Mouse (Mus musculus): ENCODE data around the gene Car10. TPM values are rescaled to one million over a fixed set of nuclear protein-coding genes. Genes with fewer than 3 reads are reported as not detected.

Car10 gene
- polyA plus RNA-seq, 1 experiment from 2014 or later: 0.27 TPM

- Histone ChIP-seq H3K27me3 (replicated peaks; ENCODE audit: control insufficient read depth, insufficient read depth, low read length) (no peaks in the 10 kb centered on the region), H3K27ac (ENCODE audit: low read depth) (no peak overlapping the region), H3K4me1 (replicated peaks; ENCODE audit: control insufficient read depth, insufficient read depth, low read length) (no peaks in the 10 kb centered on the region), H3K9ac (ENCODE audit: low read length) (no peak overlapping the region), H3K9me3 (ENCODE audit: control insufficient read depth, low read length) (no peaks in the 10 kb centered on the region), H3K36me3 (ENCODE audit: control insufficient read depth, insufficient read depth, low read length) (no peaks in the 10 kb centered on the region), H3K4me3 (ENCODE audit: low read depth, low read length) (no peak overlapping the region), H3K4me2 (ENCODE audit: low read length) (no peak overlapping the region)
- no peak for DNase-seq (ENCODE audit: low spot score)
- 77% methylated on average over 5 of the region's 5 CpGs for WGBS
- ATAC-seq (replicated peaks; ENCODE audit: low FRiP score, low TSS enrichment, low read depth): no peak
Measured at GRCm38 (mm10) chr11:93501671-93502070, 403.8 kb downstream of the Car10 start.

- Histone ChIP-seq H3K9me3 (ENCODE audit: control insufficient read depth, low read length) (no peaks in the 10 kb centered on the region), H3K27ac (ENCODE audit: low read depth) (no peak overlapping the region), H3K27me3 (replicated peaks; ENCODE audit: control insufficient read depth, insufficient read depth, low read length) (no peaks in the 10 kb centered on the region), H3K4me2 (ENCODE audit: low read length) (no peak overlapping the region), H3K4me3 (ENCODE audit: low read depth, low read length) (no peak overlapping the region), H3K36me3 (ENCODE audit: control insufficient read depth, insufficient read depth, low read length) (no peaks in the 10 kb centered on the region), H3K4me1 (replicated peaks; ENCODE audit: control insufficient read depth, insufficient read depth, low read length) (no peaks in the 10 kb centered on the region), H3K9ac (ENCODE audit: low read length) (no peak overlapping the region)
- ATAC-seq (replicated peaks; ENCODE audit: low FRiP score, low TSS enrichment, low read depth): no peak
- 65% methylated on average over 3 of the region's 3 CpGs for WGBS
- DNase-seq (ENCODE audit: low spot score): no peak
Measured at GRCm38 (mm10) chr11:93502864-93503263, 405.0 kb downstream of the Car10 start.

- Histone ChIP-seq H3K4me3 (ENCODE audit: low read depth, low read length) (no peak overlapping the region), H3K9ac (ENCODE audit: low read length) (no peak overlapping the region), H3K27ac (ENCODE audit: low read depth) (no peak overlapping the region), H3K4me2 (ENCODE audit: low read length) (no peak overlapping the region), H3K27me3 (replicated peaks; ENCODE audit: control insufficient read depth, insufficient read depth, low read length) (no peaks in the 10 kb centered on the region), H3K9me3 (ENCODE audit: control insufficient read depth, low read length) (no peaks in the 10 kb centered on the region), H3K36me3 (ENCODE audit: control insufficient read depth, insufficient read depth, low read length) (no peaks in the 10 kb centered on the region), H3K4me1 (replicated peaks; ENCODE audit: control insufficient read depth, insufficient read depth, low read length) (no peaks in the 10 kb centered on the region)
- 36% methylated on average over 2 of the region's 2 CpGs for WGBS
- no peak for ATAC-seq (replicated peaks; ENCODE audit: low FRiP score, low TSS enrichment, low read depth)
- no peak for DNase-seq (ENCODE audit: low spot score)
Measured at GRCm38 (mm10) chr11:93503469-93503868, 405.6 kb downstream of the Car10 start.

- Histone ChIP-seq H3K36me3 (ENCODE audit: control insufficient read depth, insufficient read depth, low read length) (no peaks in the 10 kb centered on the region), H3K4me3 (ENCODE audit: low read depth, low read length) (no peak overlapping the region), H3K9me3 (ENCODE audit: control insufficient read depth, low read length) (no peaks in the 10 kb centered on the region), H3K27me3 (replicated peaks; ENCODE audit: control insufficient read depth, insufficient read depth, low read length) (no peaks in the 10 kb centered on the region), H3K27ac (ENCODE audit: low read depth) (no peak overlapping the region), H3K9ac (ENCODE audit: low read length) (no peak overlapping the region), H3K4me1 (replicated peaks; ENCODE audit: control insufficient read depth, insufficient read depth, low read length) (no peaks in the 10 kb centered on the region), H3K4me2 (ENCODE audit: low read length) (no peak overlapping the region)
- DNase-seq (ENCODE audit: low spot score) (no peak), ATAC-seq (replicated peaks; ENCODE audit: low FRiP score, low TSS enrichment, low read depth) (no peak)
- WGBS: 54% methylated on average over 11 of the region's 11 CpGs
Measured at GRCm38 (mm10) chr11:93509527-93510235, 411.9 kb downstream of the Car10 start.

- H3K9ac ChIP-seq (ENCODE audit: low read length): no peak overlapping the region
- no peaks in the 10 kb centered on the region for H3K4me1 ChIP-seq (replicated peaks; ENCODE audit: control insufficient read depth, insufficient read depth, low read length)
- H3K4me3 ChIP-seq (ENCODE audit: low read depth, low read length): no peak overlapping the region
- no peaks in the 10 kb centered on the region for H3K9me3 ChIP-seq (ENCODE audit: control insufficient read depth, low read length)
- WGBS: 83% methylated on average over 2 of the region's 2 CpGs
- DNase-seq (ENCODE audit: low spot score) (no peak), ATAC-seq (replicated peaks; ENCODE audit: low FRiP score, low TSS enrichment, low read depth) (no peak)
- no peaks in the 10 kb centered on the region for H3K27me3 ChIP-seq (replicated peaks; ENCODE audit: control insufficient read depth, insufficient read depth, low read length)
- H3K27ac ChIP-seq (ENCODE audit: low read depth): no peak overlapping the region
- H3K36me3 ChIP-seq (ENCODE audit: control insufficient read depth, insufficient read depth, low read length): no peaks in the 10 kb centered on the region
- H3K4me2 ChIP-seq (ENCODE audit: low read length): no peak overlapping the region
Measured at GRCm38 (mm10) chr11:93512843-93513242, 415.0 kb downstream of the Car10 start.

- Histone ChIP-seq H3K4me1 (replicated peaks; ENCODE audit: control insufficient read depth, insufficient read depth, low read length) (no peaks in the 10 kb centered on the region), H3K27ac (ENCODE audit: low read depth) (no peak overlapping the region), H3K36me3 (ENCODE audit: control insufficient read depth, insufficient read depth, low read length) (no peaks in the 10 kb centered on the region), H3K4me2 (ENCODE audit: low read length) (no peak overlapping the region), H3K27me3 (replicated peaks; ENCODE audit: control insufficient read depth, insufficient read depth, low read length) (no peaks in the 10 kb centered on the region), H3K9ac (ENCODE audit: low read length) (no peak overlapping the region), H3K4me3 (ENCODE audit: low read depth, low read length) (no peak overlapping the region), H3K9me3 (ENCODE audit: control insufficient read depth, low read length) (no peaks in the 10 kb centered on the region)
- DNase-seq (ENCODE audit: low spot score): no peak
- no peak for ATAC-seq (replicated peaks; ENCODE audit: low FRiP score, low TSS enrichment, low read depth)
- 28% methylated on average over 2 of the region's 2 CpGs for WGBS
Measured at GRCm38 (mm10) chr11:93514396-93514795, 416.6 kb downstream of the Car10 start.

- no peak overlapping the region for H3K9ac ChIP-seq (ENCODE audit: low read length)
- WGBS: 85% methylated on average over 6 of the region's 6 CpGs
- H3K4me1 ChIP-seq (replicated peaks; ENCODE audit: control insufficient read depth, insufficient read depth, low read length): no peaks in the 10 kb centered on the region
- DNase-seq (ENCODE audit: low spot score) (no peak), ATAC-seq (replicated peaks; ENCODE audit: low FRiP score, low TSS enrichment, low read depth) (no peak)
- H3K4me3 ChIP-seq (ENCODE audit: low read depth, low read length): no peak overlapping the region
- no peaks in the 10 kb centered on the region for H3K27me3 ChIP-seq (replicated peaks; ENCODE audit: control insufficient read depth, insufficient read depth, low read length)
- H3K36me3 ChIP-seq (ENCODE audit: control insufficient read depth, insufficient read depth, low read length): no peaks in the 10 kb centered on the region
- no peak overlapping the region for H3K4me2 ChIP-seq (ENCODE audit: low read length)
- no peaks in the 10 kb centered on the region for H3K9me3 ChIP-seq (ENCODE audit: control insufficient read depth, low read length)
- no peak overlapping the region for H3K27ac ChIP-seq (ENCODE audit: low read depth)
Measured at GRCm38 (mm10) chr11:93515566-93515965, 417.7 kb downstream of the Car10 start.

- no peak overlapping the region for H3K27ac ChIP-seq (ENCODE audit: low read depth)
- no peak overlapping the region for H3K4me2 ChIP-seq (ENCODE audit: low read length)
- H3K9ac ChIP-seq (ENCODE audit: low read length): no peak overlapping the region
- ATAC-seq (replicated peaks; ENCODE audit: low FRiP score, low TSS enrichment, low read depth): no peak
- H3K9me3 ChIP-seq (ENCODE audit: control insufficient read depth, low read length): no peaks in the 10 kb centered on the region
- no peak for DNase-seq (ENCODE audit: low spot score)
- H3K36me3 ChIP-seq (ENCODE audit: control insufficient read depth, insufficient read depth, low read length): no peaks in the 10 kb centered on the region
- no peak overlapping the region for H3K4me3 ChIP-seq (ENCODE audit: low read depth, low read length)
- H3K4me1 ChIP-seq (replicated peaks; ENCODE audit: control insufficient read depth, insufficient read depth, low read length): no peaks in the 10 kb centered on the region
- no peaks in the 10 kb centered on the region for H3K27me3 ChIP-seq (replicated peaks; ENCODE audit: control insufficient read depth, insufficient read depth, low read length)
- WGBS: 88% methylated on average over 9 of the region's 9 CpGs
Measured at GRCm38 (mm10) chr11:93516216-93516615, 418.4 kb downstream of the Car10 start.

GRCm38 (mm10) chr11:93516946-93517345, 419.1 kb downstream of the Car10 start:
- ATAC-seq (replicated peaks; ENCODE audit: low FRiP score, low TSS enrichment, low read depth) (no peak), DNase-seq (ENCODE audit: low spot score) (no peak)
- H3K36me3 ChIP-seq (ENCODE audit: control insufficient read depth, insufficient read depth, low read length): no peaks in the 10 kb centered on the region
- 83% methylated on average over 2 of the region's 2 CpGs for WGBS
- no peaks in the 10 kb centered on the region for H3K27me3 ChIP-seq (replicated peaks; ENCODE audit: control insufficient read depth, insufficient read depth, low read length)
- H3K9me3 ChIP-seq (ENCODE audit: control insufficient read depth, low read length): no peaks in the 10 kb centered on the region
- H3K4me1 ChIP-seq (replicated peaks; ENCODE audit: control insufficient read depth, insufficient read depth, low read length): no peaks in the 10 kb centered on the region
- H3K9ac ChIP-seq (ENCODE audit: low read length): no peak overlapping the region
- H3K4me2 ChIP-seq (ENCODE audit: low read length): no peak overlapping the region
- no peak overlapping the region for H3K4me3 ChIP-seq (ENCODE audit: low read depth, low read length)
- no peak overlapping the region for H3K27ac ChIP-seq (ENCODE audit: low read depth)
